Mouse (Mus musculus) bone marrow macrophage, adult 2 months (primary cell): ENCODE results near the gene Fzd10.

Experiments
- CTCF ChIP-seq: IDR thresholded peaks from 2 replicates; pipeline ENCODE4 v1.5.1; 2012; ENCODE audit warnings: low read depth, mild to moderate bottlenecking, low read length, moderate library complexity
- POLR2A ChIP-seq: IDR thresholded peaks from 2 replicates; pipeline ENCODE4 v1.6.1; 2012; ENCODE audit warnings: mild to moderate bottlenecking, low read depth, low read length, borderline replicate concordance

DNA sequence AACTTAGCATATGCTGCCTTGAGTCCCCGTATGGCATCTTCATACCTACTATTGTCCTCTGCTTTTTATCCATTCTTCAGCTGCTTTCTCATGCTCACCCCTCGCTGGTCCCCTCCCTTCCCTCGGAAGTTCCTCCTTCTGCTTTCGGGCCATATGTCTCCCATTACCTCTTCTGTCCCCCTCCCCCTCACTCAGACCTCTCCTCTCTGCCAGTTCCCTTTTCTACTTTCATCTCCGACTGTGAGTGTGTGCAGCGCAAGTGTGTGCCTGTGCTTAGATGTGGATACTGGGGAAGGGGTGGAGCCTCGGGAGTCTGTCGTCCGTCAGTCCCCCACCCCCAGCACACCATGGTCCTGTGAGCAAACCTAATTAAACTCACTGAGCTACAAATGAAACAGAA lies 17.0 kb downstream of the Fzd10 start:
- TF ChIP-seq POLR2A (no peak), CTCF (no peak)
